Mouse (Mus musculus) heart, adult 18-20 months (tissue): ENCODE data around the gene Smlr1. TPM values are rescaled to one million over a fixed set of nuclear protein-coding genes. Genes with fewer than 3 reads are reported as not detected.

ENCODE experiments used
- DNase-seq, 2 experiments: peaks; one replicate each; pipeline ENCODE4 v3.0.0; 2021 to 2022; ENCODE audit warnings: mixed read lengths in 1 of 2
- total RNA-seq, 2 experiments: library from RNA; stranded (reverse); gene quantifications; 2 replicates each; pipeline ENCODE4 v1.2.3; 2021

Smlr1 gene
- total RNA-seq, 2 experiments from 2014 or later, result not detected

DNA sequence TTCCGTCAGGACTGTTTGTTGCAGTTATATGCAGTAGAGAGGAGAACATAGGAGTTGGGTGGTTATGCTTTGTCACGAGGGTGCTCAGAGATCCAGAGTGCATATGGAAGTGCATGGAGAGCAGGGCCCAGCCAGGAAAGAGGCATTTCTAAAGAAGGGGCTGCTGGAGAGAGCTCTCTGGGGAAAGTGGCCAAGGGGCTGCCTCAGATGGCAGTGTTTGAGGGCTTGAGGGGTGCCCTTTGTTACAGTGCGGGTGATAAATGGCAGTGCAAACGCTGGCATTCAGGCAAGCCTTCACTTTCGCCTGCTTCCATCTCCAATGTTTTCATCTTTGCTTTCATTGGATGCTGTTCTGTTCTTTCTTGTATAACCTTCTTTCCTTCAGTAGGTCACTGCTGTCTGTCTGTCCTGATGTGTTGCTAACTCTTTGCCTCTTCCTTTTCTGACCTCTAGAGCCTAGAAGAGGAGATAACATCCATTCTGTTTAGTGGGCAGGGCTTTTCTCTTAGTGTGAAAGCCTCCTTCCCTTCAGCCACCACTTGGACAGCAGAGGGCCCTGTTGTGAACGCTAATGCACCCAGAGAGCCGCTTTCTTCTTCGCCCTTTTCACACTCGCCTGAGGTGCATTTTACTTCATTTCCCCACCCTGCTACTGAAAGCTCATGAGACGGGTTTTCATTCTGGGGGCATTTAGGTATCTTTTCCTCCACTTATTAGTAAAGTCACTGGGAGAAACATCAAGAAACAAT is 36.6 kb downstream of the Smlr1 start:
- peak in 1 of 2 experiments; percentile 22 for DNase-seq

DNA sequence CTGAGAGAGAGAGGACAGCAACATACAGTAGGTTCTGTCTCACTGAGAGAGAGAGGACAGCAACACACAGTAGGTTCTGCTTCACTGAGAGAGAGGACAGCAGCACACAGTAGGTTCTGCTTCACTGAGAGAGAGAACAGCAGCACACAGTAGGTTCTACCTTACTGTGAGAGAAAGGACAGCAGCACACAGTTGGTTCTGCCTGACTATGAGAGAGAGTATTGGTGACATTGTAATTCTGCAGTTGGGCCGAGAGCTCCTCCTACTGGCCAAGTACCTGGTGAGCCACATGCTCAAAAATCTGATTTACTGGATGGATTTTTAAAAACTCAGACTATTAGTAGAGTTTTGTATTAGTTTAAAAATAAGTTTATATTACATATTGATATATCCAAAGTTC is 47.6 kb downstream of the Smlr1 start:
- peak; percentile 59 to 91 for DNase-seq

DNA sequence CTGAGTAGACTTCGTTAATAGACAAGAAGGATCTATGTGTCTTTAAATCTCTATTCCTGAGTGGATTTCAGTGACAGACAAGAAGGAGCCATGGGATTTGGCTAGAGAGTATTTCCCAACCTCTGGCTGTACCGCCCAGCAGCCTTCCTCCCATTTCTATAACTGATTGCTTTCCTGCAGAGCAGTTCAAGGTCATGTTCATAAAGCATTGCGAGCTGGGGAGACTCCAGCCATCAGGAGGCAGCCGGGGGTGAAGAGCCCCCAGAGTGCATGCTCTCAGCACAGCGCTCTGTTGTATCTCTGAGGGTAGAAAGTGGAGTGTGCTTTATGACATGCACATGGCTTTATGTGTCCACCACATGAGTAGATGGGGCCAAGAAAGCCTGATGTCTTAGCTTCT is 53.3 kb downstream of the Smlr1 start:
- DNase-seq, result peak in 1 of 2 experiments; percentile 15

DNA sequence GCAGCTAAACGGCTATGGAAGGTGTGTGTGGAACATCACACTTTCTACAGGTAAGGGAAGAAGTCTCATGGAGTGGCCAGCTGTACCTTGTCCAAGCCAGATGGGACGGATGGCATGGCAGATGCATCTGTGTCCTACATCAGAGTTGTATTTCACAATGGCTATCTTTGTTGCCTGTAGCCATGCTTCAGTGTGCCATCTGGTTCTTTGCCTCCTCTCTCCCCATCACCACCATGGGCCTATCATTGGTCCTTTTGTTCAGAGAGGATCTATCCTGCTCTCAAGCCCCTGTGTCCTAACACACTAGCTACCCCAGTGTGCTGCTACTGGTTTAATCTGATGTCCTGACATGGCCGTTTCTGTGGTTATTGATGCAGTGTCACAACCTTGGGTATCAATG is 56.4 kb downstream of the Smlr1 start:
- DNase-seq, result no peak

Other genes starting within 250 kb of the Smlr1 start
- gene Akap7, start 228.4 kb downstream of the Smlr1 start, total RNA-seq, result 10 to 100 TPM; 52.6 to 62.5 TPM
- gene Epb41l2, start 176.5 kb downstream of the Smlr1 start, total RNA-seq, result 10 to 100 TPM; 38.5 to 38.7 TPM